Mouse (Mus musculus) forebrain, embryonic 12.5 days (tissue): ENCODE measurements around the gene Usp49. TPM values are rescaled to one million over a fixed set of nuclear protein-coding genes. Genes with fewer than 3 reads are reported as not detected.

ENCODE experiments used
- ATAC-seq: fragments of 200-750 bp; cut with Nextera tagmentation; 2 replicates; pipeline ENCODE4 v1.8.0; 2017; ENCODE audit warnings: moderate TSS enrichment; ENCODE audit not compliant: low FRiP score
- H3K27ac ChIP-seq: fragments of 300-500 bp; sonication (generic); 2 replicates; pipeline ENCODE4 v1.5.1; 2016; ENCODE audit warnings: mild to moderate bottlenecking
- H3K27me3 ChIP-seq: fragments of 300-500 bp; sonication (generic); 2 replicates; pipeline ENCODE4 v1.6.1; 2016; ENCODE audit warnings: mild to moderate bottlenecking
- H3K36me3 ChIP-seq: fragments of 300-500 bp; sonication (generic); replicated peaks from 2 replicates; pipeline ENCODE4 v1.6.1; 2016; ENCODE audit warnings: mild to moderate bottlenecking
- H3K4me1 ChIP-seq: fragments of 300-500 bp; sonication (generic); 2 replicates; pipeline ENCODE4 v1.6.1; 2016
- H3K4me2 ChIP-seq: fragments of 300-500 bp; sonication (generic); 2 replicates; pipeline ENCODE4 v1.6.1; 2016; ENCODE audit warnings: mild to moderate bottlenecking, moderate library complexity
- H3K4me3 ChIP-seq: fragments of 300-500 bp; sonication (generic); replicated peaks from 2 replicates; pipeline ENCODE4 v1.5.1; 2016; ENCODE audit warnings: mild to moderate bottlenecking
- H3K9ac ChIP-seq: fragments of 300-500 bp; sonication (generic); 2 replicates; pipeline ENCODE4 v1.6.1; 2016; ENCODE audit warnings: mild to moderate bottlenecking
- H3K9me3 ChIP-seq: fragments of 300-500 bp; sonication (generic); 2 replicates; pipeline ENCODE4 v1.6.1; 2016
- WGBS: fragments of 180-500 bp; shearing (Covaris S2); methylation state at CpG from one replicate; pipeline ENCODE4 v1.1.7; 2016; 5-methylcytosine and 5-hydroxymethylcytosine counted together
- polyA plus RNA-seq: library from polyadenylated mRNA; unstranded; fragments of >200 nt; fragmentation: Nextera tagmentation; extraction: Ambion mirVana; gene quantifications from 2 replicates; pipeline ENCODE4 v1.2.1, GENCODE M21; 2016

Gene Usp49
- polyA plus RNA-seq, 1 experiment from 2014 or later, result 12.2 TPM

DNA sequence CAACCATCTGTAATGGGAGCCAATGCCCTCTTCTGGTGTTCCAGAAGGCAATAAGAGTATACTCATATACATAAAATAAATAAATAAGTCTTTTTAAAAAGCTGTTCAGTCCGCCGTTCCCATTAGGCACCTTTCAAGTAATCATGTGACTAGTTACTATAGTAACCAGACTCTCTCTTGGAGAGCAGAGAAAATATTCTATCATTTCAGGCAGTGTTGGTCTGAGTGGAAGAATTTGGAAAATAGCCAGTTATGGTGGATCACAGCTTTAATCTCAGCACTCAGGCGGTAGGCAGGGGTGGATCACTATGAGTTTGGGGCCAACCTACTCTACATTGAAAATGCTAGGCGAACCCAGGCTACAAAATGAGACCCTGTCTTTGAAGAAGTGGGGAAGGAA, 38.7 kb downstream of the Usp49 start:
- Histone ChIP-seq H3K4me3 (no peak overlapping the region), H3K27ac (no peak overlapping the region), H3K9ac (no peak overlapping the region), H3K27me3 (peaks cover 33% of the 10 kb centered on the region), H3K4me1 (peaks cover 17% of the 10 kb centered on the region), H3K36me3 (peaks cover 5% of the 10 kb centered on the region), H3K9me3 (no peaks in the 10 kb centered on the region), H3K4me2 (no peak overlapping the region)
- ATAC-seq, result no peak; the same call in 1 of the 2 replicates
- 62% methylated on average over 4 of the region's 4 CpGs for WGBS

DNA sequence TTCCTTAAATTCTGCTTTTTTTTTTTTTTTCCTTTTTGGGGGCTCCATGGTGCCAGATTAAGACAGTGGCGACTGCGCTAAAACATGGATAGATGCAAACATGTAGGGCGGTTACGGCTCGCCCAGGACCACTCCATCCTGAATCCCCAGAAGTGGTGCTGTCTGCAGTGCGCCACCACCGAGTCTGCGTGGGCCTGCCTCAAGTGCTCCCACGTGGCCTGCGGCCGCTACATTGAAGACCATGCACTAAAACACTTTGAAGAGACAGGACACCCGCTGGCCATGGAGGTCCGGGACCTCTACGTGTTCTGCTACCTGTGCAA, 41.5 kb downstream of the Usp49 start:
- H3K27me3 ChIP-seq, result peaks cover 34% of the 10 kb centered on the region
- peak overlapping the region; percentile 65 for H3K4me2 ChIP-seq
- H3K9ac ChIP-seq, result peak overlapping the region; percentile 53; the same call in 1 of the 2 replicates
- H3K27ac ChIP-seq, result no peak overlapping the region
- H3K9me3 ChIP-seq, result no peaks in the 10 kb centered on the region
- 12% methylated on average over 14 of the region's 14 CpGs for WGBS
- peaks cover 17% of the 10 kb centered on the region for H3K4me1 ChIP-seq
- ATAC-seq, result peak; percentile 54
- peaks cover 17% of the 10 kb centered on the region for H3K36me3 ChIP-seq
- H3K4me3 ChIP-seq, result peak overlapping the region; percentile 38

DNA sequence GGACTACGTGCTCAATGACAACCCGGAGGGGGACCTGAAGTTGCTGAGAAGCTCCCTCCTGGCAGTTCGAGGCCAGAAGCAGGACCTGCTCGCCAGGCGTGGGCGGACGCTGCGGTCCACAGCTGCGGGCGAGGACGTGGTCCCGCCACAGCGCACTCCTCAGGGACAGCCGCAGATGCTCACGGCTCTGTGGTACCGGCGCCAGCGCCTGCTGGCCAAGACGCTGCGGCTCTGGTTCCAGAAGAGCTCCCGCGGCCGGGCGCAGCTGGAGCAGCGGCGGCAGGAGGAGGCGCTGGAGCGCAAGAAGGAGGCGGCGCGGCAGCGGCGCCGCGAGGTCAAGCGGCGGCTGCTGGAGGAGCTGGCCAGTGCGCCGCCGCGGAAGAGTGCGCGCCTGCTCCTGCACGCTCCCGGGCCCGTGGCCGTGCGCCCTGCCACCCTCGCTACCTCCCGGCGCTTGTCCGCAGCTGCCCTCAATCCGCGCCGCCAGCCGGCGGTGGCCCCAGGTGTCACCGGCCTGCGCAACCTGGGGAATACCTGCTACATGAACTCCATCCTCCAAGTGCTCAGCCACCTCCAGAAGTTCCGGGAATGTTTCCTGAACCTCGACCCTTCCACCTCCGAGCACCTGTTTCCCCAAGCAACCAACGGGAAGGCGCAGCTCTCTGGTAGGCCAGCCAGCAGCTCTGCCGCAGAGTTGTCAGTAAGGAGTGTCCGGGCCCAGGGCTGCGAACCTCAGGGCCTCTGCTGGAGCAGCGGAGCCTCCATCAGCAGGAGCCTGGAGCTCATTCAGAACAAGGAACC, 42.0 kb downstream of the Usp49 start:
- Histone ChIP-seq H3K4me3 (peak overlapping the region; percentile 38), H3K9me3 (no peaks in the 10 kb centered on the region), H3K4me2 (peak overlapping the region; percentile 65), H3K9ac (peak overlapping the region; percentile 53), H3K4me1 (peaks cover 17% of the 10 kb centered on the region), H3K27ac (no peak overlapping the region), H3K36me3 (peaks cover 17% of the 10 kb centered on the region), H3K27me3 (peaks cover 34% of the 10 kb centered on the region)
- ATAC-seq, result peak; percentile 66
- 4% methylated on average over 66 of the region's 68 CpGs for WGBS

DNA sequence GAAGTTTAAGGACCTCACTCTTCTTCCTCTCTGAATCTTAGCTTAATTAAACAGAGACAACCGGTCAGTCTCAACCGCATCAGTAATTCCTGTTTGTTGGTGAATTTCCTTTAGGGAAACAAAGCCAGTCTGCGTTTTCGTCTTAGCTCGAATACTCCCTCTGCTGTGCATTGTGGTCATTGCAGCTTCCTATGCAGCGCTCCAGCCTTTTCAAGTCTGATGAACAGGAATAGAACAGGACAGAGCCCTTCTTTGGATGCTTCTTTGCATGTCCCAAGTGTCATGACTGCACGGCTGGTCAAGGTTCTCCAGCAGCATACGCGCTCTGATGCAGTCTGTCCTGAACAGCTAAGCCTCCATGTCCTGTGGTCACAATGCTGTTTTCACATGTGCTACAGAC, 46.1 kb downstream of the Usp49 start:
- peaks cover 49% of the 10 kb centered on the region for H3K36me3 ChIP-seq
- no peak overlapping the region for H3K4me3 ChIP-seq
- 20% methylated on average over 9 of the region's 9 CpGs for WGBS
- peaks cover 13% of the 10 kb centered on the region for H3K4me1 ChIP-seq
- peaks cover 21% of the 10 kb centered on the region for H3K27me3 ChIP-seq
- H3K9me3 ChIP-seq, result no peaks in the 10 kb centered on the region
- H3K4me2 ChIP-seq, result no peak overlapping the region
- 0 out of 2 replicates have a peak overlapping the region, but pooled peaks have one; percentile 13 for H3K27ac ChIP-seq
- peak; percentile 31; the same call in 1 of the 2 replicates for ATAC-seq
- H3K9ac ChIP-seq, result no peak overlapping the region

DNA sequence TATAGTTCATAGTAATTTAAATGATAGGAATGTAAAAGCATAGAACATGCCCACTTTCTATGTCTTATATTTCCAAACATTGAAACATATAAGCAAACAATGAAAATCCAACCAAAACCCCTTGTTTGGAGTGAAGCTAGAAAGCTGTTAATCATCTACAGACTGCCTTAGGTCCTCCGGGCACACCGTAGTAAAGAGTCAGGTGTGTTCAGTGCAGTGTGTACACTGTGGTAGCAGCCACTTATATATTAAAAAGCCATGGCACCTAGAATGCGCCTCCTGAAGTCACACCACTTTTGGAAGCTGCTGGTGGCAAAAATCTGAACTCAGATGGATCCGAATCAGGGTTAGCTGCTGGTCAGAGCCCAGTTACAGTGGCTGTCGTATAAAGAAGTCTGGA, 47.7 kb downstream of the Usp49 start:
- no peaks in the 10 kb centered on the region; the same call in 1 of the 2 replicates for H3K4me1 ChIP-seq
- H3K27ac ChIP-seq, result no peak overlapping the region
- H3K4me3 ChIP-seq, result no peak overlapping the region
- peaks cover 61% of the 10 kb centered on the region for H3K36me3 ChIP-seq
- 92% methylated on average over 5 of the region's 5 CpGs for WGBS
- H3K27me3 ChIP-seq, result peaks cover 7% of the 10 kb centered on the region
- no peak overlapping the region for H3K9ac ChIP-seq
- H3K9me3 ChIP-seq, result no peaks in the 10 kb centered on the region
- no peak for ATAC-seq
- H3K4me2 ChIP-seq, result no peak overlapping the region

DNA sequence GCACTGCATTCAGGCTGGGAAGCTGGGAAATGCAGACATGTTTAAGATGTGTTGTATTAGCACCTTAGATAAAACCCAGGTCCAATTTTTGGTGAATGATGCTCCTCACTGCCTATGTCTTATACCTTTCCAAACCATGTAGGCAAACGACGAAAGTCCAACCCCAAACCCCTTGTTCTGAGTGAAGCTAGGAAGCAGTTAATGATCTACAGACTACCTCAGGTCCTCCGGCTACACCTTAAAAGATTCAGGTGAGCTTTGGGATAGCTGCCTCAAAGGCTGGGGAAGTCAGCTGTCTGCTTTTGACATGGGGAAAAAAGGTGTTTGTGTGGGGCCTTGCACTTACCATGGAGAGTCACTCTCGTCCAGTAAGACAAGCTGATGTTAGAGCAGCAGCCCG, 48.2 kb downstream of the Usp49 start:
- no peak overlapping the region for H3K4me2 ChIP-seq
- no peaks in the 10 kb centered on the region; the same call in 1 of the 2 replicates for H3K4me1 ChIP-seq
- no peak overlapping the region for H3K9ac ChIP-seq
- 0 out of 2 replicates have a peak, but pooled peaks cover 5% of the 10 kb centered on the region for H3K27me3 ChIP-seq
- peaks cover 64% of the 10 kb centered on the region for H3K36me3 ChIP-seq
- no peaks in the 10 kb centered on the region for H3K9me3 ChIP-seq
- H3K4me3 ChIP-seq, result no peak overlapping the region
- 88% methylated on average over 5 of the region's 5 CpGs for WGBS
- no peak for ATAC-seq
- H3K27ac ChIP-seq, result no peak overlapping the region

DNA sequence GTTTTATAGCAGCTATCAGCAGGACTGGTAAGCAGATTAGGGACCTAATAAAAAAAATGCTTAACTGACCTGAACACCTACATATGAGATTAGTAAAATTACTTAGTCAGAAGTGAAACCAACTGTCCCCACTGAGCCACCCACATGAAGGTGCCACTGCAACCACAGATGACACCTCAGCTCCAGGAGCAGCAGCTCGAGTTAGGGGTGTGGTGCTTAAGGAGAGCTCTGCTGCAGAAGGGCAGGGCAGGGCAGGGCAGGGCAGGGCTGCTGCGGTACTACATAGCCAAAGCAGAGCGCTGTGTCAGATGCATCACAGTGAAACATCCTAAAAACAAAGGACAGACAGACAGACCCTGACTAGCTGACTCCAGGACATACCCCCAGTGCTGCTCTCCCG, 52.3 kb downstream of the Usp49 start:
- Histone ChIP-seq H3K9ac (no peak overlapping the region), H3K36me3 (peaks cover 68% of the 10 kb centered on the region), H3K4me3 (no peak overlapping the region), H3K4me1 (peaks cover 12% of the 10 kb centered on the region), H3K27me3 (no peaks in the 10 kb centered on the region), H3K4me2 (no peak overlapping the region), H3K9me3 (no peaks in the 10 kb centered on the region), H3K27ac (no peak overlapping the region)
- 84% methylated on average over 4 of the region's 4 CpGs for WGBS
- no peak for ATAC-seq

DNA sequence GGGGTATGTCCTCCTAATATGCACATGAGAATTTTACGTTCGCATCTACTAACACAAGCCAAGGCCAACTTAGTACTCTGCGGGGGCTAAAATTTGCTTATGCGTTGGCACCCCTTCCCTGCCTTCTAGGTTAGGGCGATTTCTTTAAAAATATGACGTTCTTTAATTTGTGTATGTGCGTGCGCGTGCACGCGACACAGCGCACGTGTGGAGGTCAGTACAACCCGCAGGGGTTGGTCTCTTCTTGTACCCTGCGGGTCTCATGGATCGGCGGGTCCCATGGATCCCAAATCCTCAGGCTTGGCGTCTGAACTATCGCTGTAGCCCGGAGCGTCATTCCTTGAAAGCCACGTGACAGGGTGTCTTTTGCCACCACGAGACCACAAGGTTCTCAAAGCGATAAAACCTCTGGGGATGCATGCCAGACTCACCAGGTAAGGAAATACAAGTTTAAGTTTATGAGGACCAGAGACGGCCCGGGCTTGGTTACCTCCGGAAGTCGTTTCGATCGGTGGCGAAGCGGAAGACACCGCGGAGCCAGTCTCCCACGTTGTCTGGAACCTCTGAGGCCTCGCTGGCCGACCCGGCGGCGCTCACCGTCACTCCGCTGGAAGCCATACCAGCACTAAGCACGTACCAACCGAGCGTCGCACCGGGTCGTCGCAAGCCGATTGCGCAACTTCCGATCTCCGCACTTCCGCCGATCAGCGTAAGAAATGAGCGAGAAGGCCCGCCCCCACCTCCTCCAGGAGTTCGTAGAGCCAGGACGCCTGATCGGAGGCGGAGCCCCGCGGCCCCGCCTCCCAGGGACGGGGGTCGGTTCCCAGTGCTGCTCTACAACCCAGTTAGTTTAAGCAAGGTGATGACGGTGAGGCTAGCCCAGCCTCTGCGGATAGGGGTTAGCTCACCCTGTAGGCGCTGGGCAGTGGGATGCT, 57.2 kb downstream of the Usp49 start:
- H3K9ac ChIP-seq, result peak overlapping the region; percentile 86
- peak overlapping the region; percentile 98 for H3K4me2 ChIP-seq
- H3K4me3 ChIP-seq, result peak overlapping the region; percentile 78
- WGBS, result under 1% methylated on average over 70 of the region's 70 CpGs
- peak overlapping the region; percentile 86 for H3K27ac ChIP-seq
- peaks cover 25% of the 10 kb centered on the region for H3K4me1 ChIP-seq
- ATAC-seq, result peak; percentile 93
- H3K9me3 ChIP-seq, result no peaks in the 10 kb centered on the region
- peaks cover 25% of the 10 kb centered on the region for H3K36me3 ChIP-seq
- H3K27me3 ChIP-seq, result peaks cover 18% of the 10 kb centered on the region

DNA sequence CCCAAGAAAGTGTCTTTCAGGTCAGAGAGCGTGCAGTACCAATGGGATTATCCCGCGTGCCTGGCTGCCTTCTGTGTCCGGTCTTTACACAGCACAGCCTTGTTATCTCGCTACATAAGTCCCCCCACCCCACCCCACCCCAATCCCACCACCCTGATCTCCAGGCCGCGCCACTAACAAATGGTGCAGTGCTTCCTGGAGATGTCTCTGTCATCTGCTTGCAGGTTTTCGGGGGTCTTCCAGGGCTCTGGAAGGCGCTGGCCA, 57.8 kb downstream of the Usp49 start, which contains the start of gene Tomm6:
Gene Tomm6, minus strand, starts transcription at position 43 of the 264 bp plus-strand sequence.
- Histone ChIP-seq H3K4me3 (peak within 1 kb of the TSS; percentile 78), H3K9me3 (no peaks in the 10 kb centered on the region), H3K4me1 (peaks cover 25% of the 10 kb centered on the region), H3K27ac (peak within 1 kb of the TSS; percentile 86), H3K4me2 (peak within 1 kb of the TSS; percentile 98), H3K27me3 (peaks cover 22% of the 10 kb centered on the region), H3K9ac (peak within 1 kb of the TSS; percentile 86), H3K36me3 (peaks cover 20% of the 10 kb centered on the region)
- WGBS, result 0% methylated on average over 9 of the region's 9 CpGs
- ATAC-seq, result no peak

DNA sequence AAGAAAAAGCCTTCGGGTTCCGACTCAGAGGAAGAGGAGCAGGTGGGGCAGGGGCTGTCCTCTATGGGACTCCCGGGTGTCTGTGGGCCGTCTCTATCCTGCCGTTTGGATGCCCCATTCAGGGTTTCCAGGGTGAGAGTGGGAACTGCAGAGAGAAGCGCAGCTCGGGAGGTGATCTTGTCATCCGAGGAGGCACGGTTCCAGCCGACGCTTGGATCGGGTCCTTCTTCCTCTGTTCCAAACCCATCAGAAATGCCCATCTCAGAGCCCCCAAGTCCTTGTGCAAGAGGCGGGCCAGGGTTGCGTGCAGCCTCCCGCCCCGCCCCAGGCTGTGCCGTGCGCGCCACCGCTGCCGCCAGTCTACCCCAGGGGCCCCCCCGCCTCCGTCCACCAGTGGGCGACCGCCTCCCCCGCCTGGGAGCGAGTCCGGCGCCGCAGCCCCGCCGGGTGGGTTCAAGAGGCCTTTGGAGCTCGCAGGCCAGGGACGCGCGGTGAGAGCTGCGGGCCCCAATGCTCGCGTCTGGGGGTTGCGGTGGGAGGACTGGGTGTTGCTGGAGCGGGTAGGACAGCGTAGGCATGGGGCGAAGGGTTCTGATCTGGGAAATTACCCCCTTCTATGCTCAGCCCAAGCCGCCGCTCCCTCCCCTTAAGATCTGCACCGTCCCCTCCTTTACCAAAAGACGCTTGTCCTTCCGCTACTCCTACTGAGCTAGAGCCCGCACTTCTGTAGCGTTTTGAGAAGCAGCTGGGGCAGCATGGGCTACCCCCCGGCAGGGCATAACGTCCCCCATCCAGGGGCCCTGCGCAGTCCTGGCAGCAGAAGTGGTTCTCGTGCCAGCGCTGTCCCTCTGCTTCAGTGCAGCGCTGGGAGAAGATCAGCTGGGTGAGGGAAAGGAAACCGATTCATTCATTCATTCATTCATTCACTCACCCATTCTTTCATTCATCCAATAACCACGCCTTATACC, 58.4 kb downstream of the Usp49 start, which contains the start of gene Frs3:
Gene Frs3, plus strand, starts transcription at position 423 of the 968 bp plus-strand sequence.
- peaks cover 28% of the 10 kb centered on the region for H3K27me3 ChIP-seq
- H3K4me1 ChIP-seq, result peaks cover 29% of the 10 kb centered on the region
- H3K36me3 ChIP-seq, result peaks cover 14% of the 10 kb centered on the region
- no peaks in the 10 kb centered on the region for H3K9me3 ChIP-seq
- peak within 1 kb of the TSS; percentile 98 for H3K4me2 ChIP-seq
- peak within 1 kb of the TSS; percentile 86 for H3K9ac ChIP-seq
- 1% methylated on average over 57 of the region's 58 CpGs for WGBS
- peak; percentile 51 for ATAC-seq
- H3K4me3 ChIP-seq, result peak within 1 kb of the TSS; percentile 78
- H3K27ac ChIP-seq, result peak within 1 kb of the TSS; percentile 86

DNA sequence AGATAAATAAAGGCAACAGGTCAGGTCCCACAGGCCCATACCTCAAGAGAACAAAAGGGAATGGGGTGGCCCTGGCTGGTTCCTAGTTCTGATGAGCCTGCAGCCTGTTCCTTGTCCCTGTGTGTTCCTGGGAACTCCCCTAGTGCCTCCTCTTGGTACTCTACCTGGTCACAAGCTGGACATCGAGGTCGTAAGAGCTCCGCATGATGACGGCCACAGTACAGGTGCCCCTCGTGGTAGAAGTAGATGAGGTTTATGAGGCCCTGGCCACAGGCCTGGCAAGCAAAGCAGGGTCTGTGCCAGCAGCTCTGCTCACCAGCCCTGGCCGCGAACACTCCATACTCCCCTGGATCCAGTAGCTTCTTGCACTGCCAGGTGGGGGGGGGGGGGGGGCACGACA, 59.4 kb downstream of the Usp49 start:
- Histone ChIP-seq H3K9ac (no peak overlapping the region), H3K4me3 (no peak overlapping the region), H3K4me2 (peak overlapping the region; percentile 98), H3K27ac (no peak overlapping the region), H3K27me3 (peaks cover 33% of the 10 kb centered on the region), H3K9me3 (no peaks in the 10 kb centered on the region), H3K4me1 (peaks cover 35% of the 10 kb centered on the region), H3K36me3 (peaks cover 4% of the 10 kb centered on the region; the same call in 1 of the 2 replicates)
- no peak for ATAC-seq
- WGBS, result 77% methylated on average over 8 of the region's 8 CpGs
